Mouse (Mus musculus) kidney, embryonic 14.5 days (tissue): ENCODE data around the gene D6Ertd527e. TPM values are rescaled to one million over a fixed set of nuclear protein-coding genes. Genes with fewer than 3 reads are reported as not detected.

ENCODE experiments used
- ATAC-seq: fragments of 200-750 bp; cut with Nextera tagmentation; 2 replicates; pipeline ENCODE4 v1.8.0; 2017; ENCODE audit warnings: moderate number of reproducible peaks, mild to moderate bottlenecking, moderate TSS enrichment, moderate library complexity; ENCODE audit not compliant: low FRiP score, low TSS enrichment
- H3K27ac ChIP-seq: fragments of 300-500 bp; sonication (generic); 2 replicates; pipeline ENCODE4 v1.5.1; 2014; ENCODE audit warnings: low read depth, mild to moderate bottlenecking, low read length, moderate library complexity, mixed read lengths
- H3K27me3 ChIP-seq: fragments of 300-500 bp; sonication (generic); 2 replicates; pipeline ENCODE4 v1.6.1; 2014; ENCODE audit warnings: mild to moderate bottlenecking, low read length; ENCODE audit not compliant: control insufficient read depth, insufficient read depth
- H3K36me3 ChIP-seq: fragments of 300-500 bp; sonication (generic); 2 replicates; pipeline ENCODE4 v1.6.1; 2014; ENCODE audit warnings: low read length, mixed read lengths; ENCODE audit not compliant: control insufficient read depth, insufficient read depth
- H3K4me1 ChIP-seq: fragments of 300-500 bp; sonication (generic); 2 replicates; pipeline ENCODE4 v1.6.1; 2014; ENCODE audit warnings: low read length, mixed read lengths; ENCODE audit not compliant: control insufficient read depth, insufficient read depth
- H3K4me2 ChIP-seq: fragments of 300-500 bp; sonication (generic); replicated peaks from 2 replicates; pipeline ENCODE4 v1.6.1; 2014; ENCODE audit warnings: low read depth, mild to moderate bottlenecking, low read length
- H3K4me3 ChIP-seq: fragments of 300-500 bp; sonication (generic); 2 replicates; pipeline ENCODE4 v1.5.1; 2014; ENCODE audit warnings: mild to moderate bottlenecking, low read length
- H3K9ac ChIP-seq: fragments of 300-500 bp; sonication (generic); 2 replicates; pipeline ENCODE4 v1.6.1; 2014; ENCODE audit warnings: low read depth, mild to moderate bottlenecking, low read length, moderate library complexity
- H3K9me3 ChIP-seq: fragments of 300-500 bp; sonication (generic); 2 replicates; pipeline ENCODE4 v1.6.1; 2016; ENCODE audit warnings: low read length; ENCODE audit not compliant: control insufficient read depth
- WGBS: fragments of 180-500 bp; shearing (Covaris S2); extraction: QIAGEN DNeasy Blood & Tissue Kit; methylation state at CpG from one replicate; pipeline ENCODE4 v1.1.7; 2014; 5-methylcytosine and 5-hydroxymethylcytosine counted together
- polyA plus RNA-seq: library from polyadenylated mRNA; unstranded; fragments of >200 nt; fragmentation: Nextera tagmentation; extraction: Ambion mirVana; gene quantifications from 2 replicates; pipeline ENCODE4 v1.2.1, GENCODE M21; 2014

D6Ertd527e gene
- polyA plus RNA-seq, 1 experiment from 2014 or later = 0.26 TPM

DNA sequence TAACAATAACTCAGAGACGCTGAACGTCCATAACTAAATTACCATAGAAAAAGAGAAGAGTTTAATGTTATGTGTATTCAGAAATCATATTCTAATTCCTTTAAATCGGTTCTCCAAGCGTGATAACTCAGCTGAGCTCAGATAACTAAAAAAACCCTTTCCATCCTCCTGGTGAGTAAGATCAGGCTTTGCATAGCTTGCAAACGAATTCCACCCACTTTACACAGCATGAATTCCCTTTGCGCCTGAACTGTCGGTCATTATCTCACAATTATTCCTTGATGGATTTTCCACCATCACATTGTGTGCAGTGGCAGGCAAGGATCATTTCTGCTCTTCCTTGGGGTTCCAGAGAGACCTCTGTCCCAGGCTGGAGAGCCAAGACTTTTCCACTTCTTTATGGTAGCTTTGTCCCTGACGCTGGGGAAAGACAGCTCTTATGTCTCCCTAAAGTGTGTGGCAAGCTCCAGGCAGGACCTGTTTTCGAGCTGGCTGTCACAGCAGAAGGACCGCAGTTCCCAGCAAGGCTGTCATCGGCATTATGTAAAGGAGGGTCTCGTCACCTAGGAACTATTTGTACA lies 29.5 kb downstream of the D6Ertd527e start:
- H3K27ac ChIP-seq = no peak overlapping the region
- no peak overlapping the region for H3K4me3 ChIP-seq
- H3K4me1 ChIP-seq = no peaks in the 10 kb centered on the region
- peaks cover 5% of the 10 kb centered on the region; the same call in 1 of the 2 replicates for H3K36me3 ChIP-seq
- no peak overlapping the region for H3K9ac ChIP-seq
- no peaks in the 10 kb centered on the region for H3K27me3 ChIP-seq
- no peaks in the 10 kb centered on the region for H3K9me3 ChIP-seq
- no peak overlapping the region for H3K4me2 ChIP-seq
- 78% methylated on average over 12 of the region's 12 CpGs for WGBS
- no peak for ATAC-seq

DNA sequence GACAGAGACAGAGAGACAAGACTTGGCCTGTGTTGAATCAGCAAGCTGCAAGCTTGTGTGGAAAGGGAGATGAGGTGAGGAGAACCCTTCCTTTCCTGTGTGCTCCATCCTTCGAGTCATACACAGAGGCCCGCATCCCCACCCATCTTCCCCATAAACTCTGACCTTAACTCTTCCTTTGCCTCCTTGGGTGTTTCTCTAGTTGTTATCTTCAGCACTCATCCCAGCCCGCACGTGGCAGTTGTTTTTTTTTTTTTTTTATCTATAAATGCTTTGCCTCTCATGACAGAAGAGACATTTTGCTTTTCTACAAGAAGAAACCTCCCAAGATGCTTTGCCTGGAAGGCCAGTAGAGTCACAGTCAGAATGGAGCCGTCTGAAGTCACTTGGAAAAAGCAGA lies 33.9 kb downstream of the D6Ertd527e start:
- Histone ChIP-seq H3K36me3 (peaks cover 5% of the 10 kb centered on the region; the same call in 1 of the 2 replicates), H3K4me3 (no peak overlapping the region), H3K4me2 (no peak overlapping the region), H3K4me1 (no peaks in the 10 kb centered on the region), H3K9ac (no peak overlapping the region), H3K27me3 (no peaks in the 10 kb centered on the region), H3K27ac (no peak overlapping the region), H3K9me3 (no peaks in the 10 kb centered on the region)
- WGBS = 82% methylated on average over 5 of the region's 5 CpGs
- ATAC-seq = no peak

DNA sequence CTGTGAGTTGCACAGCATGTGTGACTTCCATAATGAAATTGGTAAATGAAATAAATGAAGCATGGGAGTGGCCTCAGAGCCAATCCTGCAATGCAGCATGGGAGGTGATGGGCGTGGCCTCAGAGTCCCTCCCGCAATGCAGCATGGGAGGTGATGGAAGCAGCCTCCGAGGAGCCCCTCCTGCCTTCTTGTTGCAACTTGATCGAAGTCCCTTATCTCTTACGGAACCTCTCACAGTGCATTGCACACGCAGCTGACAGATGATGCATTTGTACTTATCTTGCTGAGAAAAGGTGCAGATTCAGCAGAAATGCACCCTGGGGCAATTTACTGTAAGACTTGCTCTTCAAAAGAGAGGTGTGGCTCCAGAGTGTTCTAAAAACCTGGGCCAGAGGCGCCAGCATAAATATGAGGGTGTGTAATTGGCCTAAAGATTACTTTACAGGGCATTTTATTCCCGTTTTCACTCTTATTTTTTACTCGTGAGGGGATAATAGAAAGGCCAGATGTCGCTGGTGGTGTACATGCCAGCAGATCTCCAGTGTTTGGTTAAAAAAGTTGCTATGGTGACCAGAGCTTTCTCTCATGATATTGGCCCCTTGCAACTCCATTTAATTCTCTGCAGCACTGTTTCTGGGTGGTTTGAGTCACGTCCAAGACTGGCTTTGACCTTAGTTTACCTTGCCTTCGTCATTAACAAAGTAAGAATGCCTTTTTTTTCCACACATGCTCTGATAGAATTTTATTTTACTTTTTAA lies 35.4 kb downstream of the D6Ertd527e start:
- no peak overlapping the region for H3K9ac ChIP-seq
- no peak overlapping the region for H3K4me3 ChIP-seq
- 0 out of 2 replicates have a peak, but pooled peaks cover 5% of the 10 kb centered on the region for H3K4me1 ChIP-seq
- H3K36me3 ChIP-seq = peaks cover 5% of the 10 kb centered on the region; the same call in 1 of the 2 replicates
- no peak overlapping the region for H3K27ac ChIP-seq
- H3K4me2 ChIP-seq = no peak overlapping the region
- H3K27me3 ChIP-seq = no peaks in the 10 kb centered on the region
- ATAC-seq = no peak
- H3K9me3 ChIP-seq = no peaks in the 10 kb centered on the region
- 82% methylated on average over 12 of the region's 12 CpGs for WGBS

DNA sequence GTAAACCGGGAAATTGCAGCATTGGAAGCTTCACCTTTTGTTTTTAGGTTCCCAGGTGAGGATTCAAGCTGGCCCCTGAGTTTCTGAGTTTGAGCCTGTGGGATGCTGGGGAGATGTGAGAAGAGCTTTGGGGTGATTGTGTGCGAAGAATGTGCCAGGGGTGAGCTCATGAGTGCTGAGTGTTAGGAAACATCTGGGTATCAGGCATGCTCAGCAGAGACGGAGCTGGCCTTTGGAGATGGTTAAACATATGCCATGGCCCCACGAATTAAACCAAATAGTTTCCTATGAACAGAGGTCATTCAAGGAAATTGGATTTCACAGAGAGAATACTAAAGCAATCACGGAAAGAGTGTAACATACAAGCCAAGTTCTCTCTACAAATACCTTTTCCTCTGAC lies 37.7 kb downstream of the D6Ertd527e start:
- H3K4me2 ChIP-seq = no peak overlapping the region
- no peak overlapping the region for H3K27ac ChIP-seq
- ATAC-seq = no peak
- no peak overlapping the region for H3K4me3 ChIP-seq
- H3K36me3 ChIP-seq = no peaks in the 10 kb centered on the region
- H3K9me3 ChIP-seq = no peaks in the 10 kb centered on the region
- 80% methylated on average over 5 of the region's 5 CpGs for WGBS
- 0 out of 2 replicates have a peak, but pooled peaks cover 5% of the 10 kb centered on the region for H3K4me1 ChIP-seq
- no peaks in the 10 kb centered on the region for H3K27me3 ChIP-seq
- no peak overlapping the region for H3K9ac ChIP-seq

GRCm38 (mm10) chr6:87143594-87143993 lies 39.0 kb downstream of the D6Ertd527e start:
- H3K36me3 ChIP-seq = no peaks in the 10 kb centered on the region
- H3K4me3 ChIP-seq = no peak overlapping the region
- H3K4me1 ChIP-seq = 0 out of 2 replicates have a peak, but pooled peaks cover 5% of the 10 kb centered on the region
- peak overlapping the region; percentile 37; the same call in 1 of the 2 replicates for H3K27ac ChIP-seq
- H3K9me3 ChIP-seq = no peaks in the 10 kb centered on the region
- H3K27me3 ChIP-seq = no peaks in the 10 kb centered on the region
- no peak for ATAC-seq
- 59% methylated on average over 13 of the region's 13 CpGs for WGBS
- no peak overlapping the region for H3K4me2 ChIP-seq
- H3K9ac ChIP-seq = no peak overlapping the region

DNA sequence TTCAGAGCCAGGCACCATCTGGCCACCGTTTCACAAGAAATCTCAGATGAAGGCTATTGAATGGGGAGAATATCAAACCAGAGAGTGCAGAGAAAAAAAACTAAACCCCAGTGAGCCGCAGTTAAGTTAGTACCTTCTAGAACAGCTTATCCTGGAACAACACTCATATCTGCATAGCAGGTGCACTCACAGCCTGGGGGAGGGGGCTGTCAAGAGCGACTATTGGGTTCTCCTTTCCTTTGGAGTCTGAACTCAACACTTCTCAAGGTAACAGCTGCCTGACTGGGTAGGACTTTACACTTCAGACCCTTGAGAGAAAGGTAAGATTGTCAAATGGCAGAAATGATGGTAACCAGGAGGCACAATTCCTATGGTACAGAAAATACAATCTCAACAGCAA lies 43.4 kb downstream of the D6Ertd527e start:
- no peaks in the 10 kb centered on the region for H3K27me3 ChIP-seq
- H3K4me3 ChIP-seq = no peak overlapping the region
- no peaks in the 10 kb centered on the region for H3K9me3 ChIP-seq
- H3K27ac ChIP-seq = no peak overlapping the region
- no peak overlapping the region for H3K4me2 ChIP-seq
- 0 out of 2 replicates have a peak, but pooled peaks cover 10% of the 10 kb centered on the region for H3K4me1 ChIP-seq
- no peak for ATAC-seq
- WGBS = 80% methylated on average over 3 of the region's 3 CpGs
- H3K9ac ChIP-seq = no peak overlapping the region
- no peaks in the 10 kb centered on the region for H3K36me3 ChIP-seq

- 83% methylated on average over 7 of the region's 7 CpGs for WGBS
- ATAC-seq = no peak
- no peak overlapping the region for H3K27ac ChIP-seq
- H3K27me3 ChIP-seq = no peaks in the 10 kb centered on the region
- H3K4me2 ChIP-seq = no peak overlapping the region
- no peaks in the 10 kb centered on the region for H3K36me3 ChIP-seq
- H3K9me3 ChIP-seq = no peaks in the 10 kb centered on the region
- H3K4me1 ChIP-seq = 0 out of 2 replicates have a peak, but pooled peaks cover 4% of the 10 kb centered on the region
- no peak overlapping the region for H3K4me3 ChIP-seq
- H3K9ac ChIP-seq = no peak overlapping the region
These were observed 45.9 kb downstream of the D6Ertd527e start for GRCm38 (mm10) chr6:87150471-87150870.

GRCm38 (mm10) chr6:87151427-87151826 lies 46.9 kb downstream of the D6Ertd527e start:
- H3K4me2 ChIP-seq = no peak overlapping the region
- H3K27ac ChIP-seq = no peak overlapping the region
- H3K9ac ChIP-seq = no peak overlapping the region
- ATAC-seq = no peak
- no peaks in the 10 kb centered on the region for H3K27me3 ChIP-seq
- no peaks in the 10 kb centered on the region for H3K9me3 ChIP-seq
- WGBS = 80% methylated on average over 8 of the region's 8 CpGs
- no peak overlapping the region for H3K4me3 ChIP-seq
- no peaks in the 10 kb centered on the region for H3K36me3 ChIP-seq
- 0 out of 2 replicates have a peak, but pooled peaks cover 4% of the 10 kb centered on the region for H3K4me1 ChIP-seq
